17 mouse cellular contexts compared by ENCODE assay signal in the genomic region with DNA sequence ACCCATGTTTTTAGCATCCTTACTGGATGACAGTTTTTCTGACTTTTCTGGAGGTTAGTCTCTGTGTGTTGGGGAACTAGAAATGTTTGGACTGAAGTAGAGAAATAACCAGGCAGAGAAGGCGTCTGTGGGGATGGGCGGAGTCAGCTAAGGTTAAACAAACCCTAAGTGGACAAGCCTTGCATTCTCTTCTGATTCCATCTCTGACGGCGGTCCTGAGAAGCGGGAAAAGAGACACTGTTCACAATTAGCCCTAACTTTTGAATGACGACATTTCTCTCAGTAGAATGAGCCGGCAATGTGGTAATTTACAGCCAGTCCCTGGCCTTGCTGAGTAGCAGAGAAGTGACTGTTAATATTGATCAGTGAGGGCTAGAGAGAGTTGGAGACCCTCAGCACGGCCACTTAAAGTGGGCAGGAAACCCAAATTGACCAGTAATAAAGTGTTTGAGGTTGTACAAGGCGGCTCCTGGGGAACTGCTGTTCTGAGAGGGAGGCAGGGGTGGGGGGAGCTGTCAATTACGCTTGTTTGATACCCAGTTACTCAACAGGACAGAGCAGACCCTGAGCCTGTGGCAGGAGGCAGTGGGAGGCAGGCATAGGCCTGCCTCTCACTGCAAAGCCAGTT.
DNase-seq lines count a peak whose midpoint lies in the region; ATAC-seq lines count a peak whose summit lies in the region.
"Had no signal": no experiment of that assay in that cellular context is flagged by ENCODE, and none has a peak within 500 bp of the region (broad histone marks: within the 10 kb centered on the region; RNA-seq: fewer than 3 reads in every experiment).

No protein-coding gene starts in this region.

- H3K27me3 ChIP-seq in hindbrain, embryonic 11.5 days (ENCODE audit: control insufficient read depth, insufficient read depth, low read length): no peaks in the 10 kb centered on the region
- H3K27me3 ChIP-seq in hindbrain, embryonic 16.5 days (replicated peaks; ENCODE audit: control insufficient read depth, insufficient read depth, low read length): no peaks in the 10 kb centered on the region; the same call in none of the 2 replicates
- peaks cover 3% of the 10 kb centered on the region; the same call in 1 of the 2 replicates for H3K27me3 ChIP-seq in neural tube, embryonic 15.5 days (replicated peaks)
- peaks cover 29% of the 10 kb centered on the region for H3K27me3 ChIP-seq in hindbrain, embryonic 13.5 days
- no peaks in the 10 kb centered on the region for H3K27me3 ChIP-seq in stomach, embryonic 16.5 days (ENCODE audit: control insufficient read depth, insufficient read depth, low read length)
- H3K27me3 ChIP-seq: heart, embryonic 12.5 days had no signal

- no peak for ATAC-seq in hindbrain, embryonic 11.5 days (ENCODE audit: low FRiP score)
- no peak for ATAC-seq in hindbrain, embryonic 16.5 days
- ATAC-seq in neural tube, embryonic 15.5 days (ENCODE audit: low FRiP score): no peak
- ATAC-seq in hindbrain, embryonic 13.5 days (ENCODE audit: low FRiP score): no peak
- ATAC-seq in stomach, embryonic 16.5 days (ENCODE audit: insufficient read depth, low FRiP score): no peak
- ATAC-seq: liver, postnatal 0 days had no signal

- no peaks in the 10 kb centered on the region for H3K36me3 ChIP-seq in hindbrain, embryonic 11.5 days (ENCODE audit: control insufficient read depth, insufficient read depth, low read length)
- H3K36me3 ChIP-seq in hindbrain, embryonic 16.5 days (ENCODE audit: control insufficient read depth, insufficient read depth, low read length): no peaks in the 10 kb centered on the region
- H3K36me3 ChIP-seq in neural tube, embryonic 15.5 days: no peaks in the 10 kb centered on the region
- H3K36me3 ChIP-seq in hindbrain, embryonic 13.5 days: no peaks in the 10 kb centered on the region
- H3K36me3 ChIP-seq in stomach, embryonic 16.5 days (ENCODE audit: control insufficient read depth, insufficient read depth, low read length): no peaks in the 10 kb centered on the region
- H3K36me3 ChIP-seq: G1E; heart, embryonic 12.5 days had no signal

- H3K4me3 ChIP-seq in hindbrain, embryonic 11.5 days (ENCODE audit: low read depth, low read length): no peak overlapping the region
- no peak overlapping the region for H3K4me3 ChIP-seq in hindbrain, embryonic 16.5 days (ENCODE audit: low read length)
- H3K4me3 ChIP-seq in neural tube, embryonic 15.5 days (replicated peaks): no peak overlapping the region
- H3K4me3 ChIP-seq in hindbrain, embryonic 13.5 days: no peak overlapping the region
- H3K4me3 ChIP-seq in stomach, embryonic 16.5 days (replicated peaks; ENCODE audit: low read length): no peak overlapping the region
- H3K4me3 ChIP-seq: heart, embryonic 12.5 days had no signal

- 31% methylated on average over 10 of the region's 10 CpGs for WGBS in hindbrain, embryonic 11.5 days
- WGBS in hindbrain, embryonic 16.5 days: 36% methylated on average over 10 of the region's 10 CpGs
- 21% methylated on average over 10 of the region's 10 CpGs for WGBS in neural tube, embryonic 15.5 days
- WGBS in hindbrain, embryonic 13.5 days: 41% methylated on average over 10 of the region's 10 CpGs
- 15% methylated on average over 10 of the region's 10 CpGs for WGBS in stomach, embryonic 16.5 days

- H3K9me3 ChIP-seq in hindbrain, embryonic 11.5 days (ENCODE audit: control insufficient read depth, low read length): no peaks in the 10 kb centered on the region
- H3K9me3 ChIP-seq in hindbrain, embryonic 16.5 days (ENCODE audit: control insufficient read depth, low read length): no peaks in the 10 kb centered on the region
- H3K9me3 ChIP-seq in neural tube, embryonic 15.5 days (replicated peaks): no peaks in the 10 kb centered on the region
- H3K9me3 ChIP-seq in hindbrain, embryonic 13.5 days: no peaks in the 10 kb centered on the region
- H3K9me3 ChIP-seq in stomach, embryonic 16.5 days (replicated peaks; ENCODE audit: control insufficient read depth, low read length): no peaks in the 10 kb centered on the region
- H3K9me3 ChIP-seq: heart, embryonic 12.5 days had no signal

- no peak overlapping the region for H3K4me2 ChIP-seq in hindbrain, embryonic 11.5 days (replicated peaks; ENCODE audit: low read depth, low read length)
- H3K4me2 ChIP-seq in hindbrain, embryonic 16.5 days (ENCODE audit: low read length): no peak overlapping the region
- H3K4me2 ChIP-seq in neural tube, embryonic 15.5 days: no peak overlapping the region
- no peak overlapping the region for H3K4me2 ChIP-seq in hindbrain, embryonic 13.5 days
- no peak overlapping the region for H3K4me2 ChIP-seq in stomach, embryonic 16.5 days (ENCODE audit: low read depth, low read length)
- H3K4me2 ChIP-seq: heart, embryonic 12.5 days had no signal

- 0 out of 2 replicates have a peak overlapping the region, but pooled peaks have one; percentile 12 for H3K9ac ChIP-seq in hindbrain, embryonic 11.5 days (ENCODE audit: low read depth, low read length)
- H3K9ac ChIP-seq in hindbrain, embryonic 16.5 days (ENCODE audit: low read depth, low read length): no peak overlapping the region
- H3K9ac ChIP-seq in neural tube, embryonic 15.5 days (replicated peaks): no peak overlapping the region
- no peak overlapping the region for H3K9ac ChIP-seq in hindbrain, embryonic 13.5 days
- H3K9ac ChIP-seq in stomach, embryonic 16.5 days (ENCODE audit: low read length): peak overlapping the region; percentile 24; the same call in 1 of the 2 replicates
- H3K9ac ChIP-seq: heart, embryonic 12.5 days; liver, postnatal 0 days had no signal

- H3K4me1 ChIP-seq in hindbrain, embryonic 11.5 days (replicated peaks; ENCODE audit: control insufficient read depth, insufficient read depth, low read length): 0 out of 2 replicates have a peak, but pooled peaks cover 2% of the 10 kb centered on the region
- H3K4me1 ChIP-seq in hindbrain, embryonic 16.5 days (ENCODE audit: control insufficient read depth, insufficient read depth, low read depth, low read length): peaks cover 12% of the 10 kb centered on the region
- peaks cover 25% of the 10 kb centered on the region for H3K4me1 ChIP-seq in neural tube, embryonic 15.5 days
- peaks cover 46% of the 10 kb centered on the region for H3K4me1 ChIP-seq in hindbrain, embryonic 13.5 days (replicated peaks)
- 0 out of 2 replicates have a peak, but pooled peaks cover 2% of the 10 kb centered on the region for H3K4me1 ChIP-seq in stomach, embryonic 16.5 days (ENCODE audit: control insufficient read depth, insufficient read depth, low read length)
- H3K4me1 ChIP-seq: heart, embryonic 12.5 days had no signal

- H3K27ac ChIP-seq in hindbrain, embryonic 11.5 days (ENCODE audit: low read depth, low read length): peak overlapping the region; percentile 30; the same call in 1 of the 2 replicates
- no peak overlapping the region for H3K27ac ChIP-seq in hindbrain, embryonic 16.5 days (ENCODE audit: low read depth, low read length)
- H3K27ac ChIP-seq in neural tube, embryonic 15.5 days (replicated peaks): no peak overlapping the region
- 0 out of 2 replicates have a peak overlapping the region, but pooled peaks have one; percentile 9 for H3K27ac ChIP-seq in hindbrain, embryonic 13.5 days
- H3K27ac ChIP-seq in stomach, embryonic 16.5 days (ENCODE audit: low read length): no peak overlapping the region
- H3K27ac ChIP-seq: kidney, postnatal 0 days had no signal

- peak; percentile 24 for DNase-seq in hindbrain, embryonic 11.5 days (ENCODE audit: low spot score)
- DNase-seq in neural tube, embryonic 10.5 days (ENCODE audit: extremely low spot score, low spot score): peak; percentile 32
- no peak for DNase-seq in gastrocnemius, adult 18-20 months (ENCODE audit: low spot score)
- no peak for DNase-seq in ovary, adult 18-20 months (ENCODE audit: low spot score)
- DNase-seq: adrenal gland, postnatal 36 days; cerebellum, postnatal 14 days; gastrocnemius, postnatal 36 days; left cerebral cortex, postnatal 4 days; liver, postnatal 0 days; right cerebral cortex, postnatal 25 days had no signal

Comparison
In these comparisons a context has a peak if more than half of its experiments do, and no peak if none do; other contexts are left out.
1. H3K27ac ChIP-seq: peak in hindbrain, embryonic 11.5 days (single experiment) and hindbrain, embryonic 13.5 days (single experiment); none in hindbrain, embryonic 16.5 days (single experiment), neural tube, embryonic 15.5 days (single experiment) and stomach, embryonic 16.5 days (single experiment).
2. H3K9ac ChIP-seq: peak in hindbrain, embryonic 11.5 days (single experiment) and stomach, embryonic 16.5 days (single experiment); none in hindbrain, embryonic 16.5 days (single experiment), neural tube, embryonic 15.5 days (single experiment) and hindbrain, embryonic 13.5 days (single experiment).
3. DNase-seq: peak in hindbrain, embryonic 11.5 days (single experiment) and neural tube, embryonic 10.5 days (single experiment); none in gastrocnemius, adult 18-20 months (single experiment) and ovary, adult 18-20 months (single experiment).